Mouse (Mus musculus) inflammation-experienced regulatory T-cells, adult 6 months (primary cell): Measurements from ENCODE around the gene Wdr61. TPM values are rescaled to one million over a fixed set of nuclear protein-coding genes. Genes with fewer than 3 reads are reported as not detected.

Experiments used
- ATAC-seq: one replicate; pipeline ENCODE4 v1.8.0; 2017
- polyA plus RNA-seq, 3 experiments: library from polyadenylated mRNA; unstranded; fragments of 100-300 nt; shearing (Covaris generic); gene quantifications; one replicate each; pipeline ENCODE4 v1.2.1; 2017

The Wdr61 gene
- polyA plus RNA-seq, 3 experiments from 2014 or later: 119 to 128 (median 127) TPM

DNA sequence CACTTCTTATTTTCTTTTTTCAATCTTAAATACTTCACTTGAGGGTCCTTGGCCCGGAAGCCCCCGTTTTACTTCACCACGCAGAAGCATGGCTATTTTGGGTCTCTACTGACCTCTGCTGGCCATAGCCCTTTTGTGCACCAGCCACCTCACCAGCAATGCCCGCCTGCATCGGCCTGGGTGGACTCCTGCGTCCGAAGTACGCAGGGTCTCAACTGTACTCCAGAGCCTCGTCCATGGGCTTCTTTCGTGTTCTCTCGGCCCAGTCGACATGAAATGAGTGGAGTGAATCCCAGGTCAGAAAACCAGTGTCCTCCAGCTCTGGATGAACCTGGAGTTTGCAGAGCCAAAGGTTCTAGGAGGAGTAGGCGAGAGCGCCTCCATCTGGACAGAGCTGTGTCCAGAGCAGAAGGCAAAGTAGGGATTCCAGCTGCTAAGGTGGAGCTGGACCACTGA lies 57.8 kb downstream of the Wdr61 start:
- peak; percentile 50 for ATAC-seq

GRCm38 (mm10) chr9:54673887-54674286 lies 60.4 kb downstream of the Wdr61 start:
- no peak for ATAC-seq

- ATAC-seq: no peak
Measured at GRCm38 (mm10) chr9:54671962-54672361, 62.4 kb downstream of the Wdr61 start.

DNA sequence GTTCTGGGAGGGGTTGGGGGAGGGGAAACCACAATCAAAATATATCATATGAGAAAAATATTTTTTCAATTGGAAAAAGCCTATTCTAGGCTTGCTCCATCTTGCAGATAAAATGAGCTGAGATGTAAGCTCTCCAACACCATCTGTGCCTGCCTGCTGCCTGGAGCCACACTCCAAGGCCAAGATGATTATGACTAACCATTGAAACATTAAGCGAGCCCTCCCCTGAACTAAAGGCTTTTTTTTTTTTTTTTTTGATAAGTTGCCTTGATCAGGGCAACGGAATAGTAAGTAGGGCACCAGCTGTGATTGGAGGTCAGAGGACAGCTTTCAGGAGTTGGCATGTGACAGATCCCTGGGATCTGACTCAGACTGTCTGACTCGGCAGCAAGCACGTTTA lies 65.9 kb downstream of the Wdr61 start:
- ATAC-seq: no peak

DNA sequence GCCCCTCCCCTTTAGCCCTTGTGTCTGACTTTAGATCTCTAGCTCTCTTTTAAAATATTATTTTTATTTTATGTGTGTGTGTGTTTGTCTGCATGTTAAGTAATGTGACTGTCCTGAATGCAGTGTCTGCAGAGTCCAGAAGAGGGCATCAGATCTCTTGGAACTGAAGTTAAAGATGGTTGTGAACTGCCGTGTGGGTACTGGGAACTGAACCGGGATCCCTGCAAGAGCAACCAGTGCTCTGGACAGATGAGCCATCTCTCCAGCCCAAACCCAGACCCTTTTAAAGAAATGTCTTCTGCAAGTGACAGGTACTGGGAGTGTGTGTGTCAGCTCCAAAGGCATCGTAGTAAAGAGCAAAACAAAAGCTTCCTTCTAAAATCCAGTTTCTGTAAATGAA lies 68.2 kb downstream of the Wdr61 start:
- no peak for ATAC-seq

Other genes starting within 250 kb of the Wdr61 start
- under 1 TPM; 0.09 to 0.23 (median 0.18) TPM for gene Dmxl2, start 232.9 kb downstream of the Wdr61 start, polyA plus RNA-seq
- gene Sh2d7, start 195.5 kb downstream of the Wdr61 start, polyA plus RNA-seq: not detected
- 1 to 10 TPM in 1 of 3 experiments, under 1 TPM in 2; 0.55 to 4.9 (median 0.96) TPM for gene Cib2, start 174.3 kb downstream of the Wdr61 start, polyA plus RNA-seq
- 100 to 1,000 TPM; 110 to 244 (median 135) TPM for gene Idh3a, start 148.2 kb downstream of the Wdr61 start, polyA plus RNA-seq
- gene Acsbg1, start 72.6 kb downstream of the Wdr61 start, polyA plus RNA-seq: 10 to 100 TPM; 59.4 to 69.2 (median 67.4) TPM
- gene Dnaja4, start 35.6 kb downstream of the Wdr61 start, polyA plus RNA-seq: 1 to 10 TPM; 3.7 to 8.5 (median 5.6) TPM
- not detected for gene Crabp1, start 30.2 kb upstream of the Wdr61 start, polyA plus RNA-seq
- 10 to 100 TPM; 22.2 to 24.6 (median 23.8) TPM for gene Ireb2, start 129.3 kb upstream of the Wdr61 start, polyA plus RNA-seq
- under 1 TPM; 0.16 to 0.45 (median 0.21) TPM for gene Hykk, start 182.8 kb upstream of the Wdr61 start, polyA plus RNA-seq
- 100 to 1,000 TPM; 253 to 370 (median 278) TPM for gene Psma4, start 216.3 kb upstream of the Wdr61 start, polyA plus RNA-seq
- gene AY074887, start 216.5 kb upstream of the Wdr61 start, polyA plus RNA-seq: under 1 TPM in 2 of 3 experiments, not detected in 1; 0.50 to 0.81 TPM
- gene Chrna5, start 246.4 kb upstream of the Wdr61 start, polyA plus RNA-seq: not detected